Mouse (Mus musculus) liver, postnatal 0 days (tissue): ENCODE measurements around the gene Fbf1. TPM values are rescaled to one million over a fixed set of nuclear protein-coding genes. Genes with fewer than 3 reads are reported as not detected.
A peak's percentile ranks its signal among the peaks of the same experiment; 100 is the strongest.

Experiments
- ATAC-seq: fragments of 200-750 bp; cut with Nextera tagmentation; 2 replicates; pipeline ENCODE4 v1.8.0; 2017; ENCODE audit warnings: mild to moderate bottlenecking, moderate library complexity
- DNase-seq: peaks from one replicate; pipeline ENCODE4 v3.0.0-alpha.2; 2016
- H3K27ac ChIP-seq: fragments of 300-500 bp; sonication (generic); 2 replicates; pipeline ENCODE4 v1.5.1; 2014; ENCODE audit warnings: antibody characterized with exemption, moderate library complexity, mild to moderate bottlenecking, low read depth
- H3K27me3 ChIP-seq: fragments of 300-500 bp; sonication (generic); 2 replicates; pipeline ENCODE4 v1.6.1; 2014; ENCODE audit warnings: low read length, control low read depth, mixed read lengths; ENCODE audit not compliant: insufficient read depth
- H3K36me3 ChIP-seq: fragments of 300-500 bp; sonication (generic); replicated peaks from 2 replicates; pipeline ENCODE4 v1.6.1; 2014; ENCODE audit warnings: mild to moderate bottlenecking, control low read depth, low read length, moderate library complexity, mixed read lengths; ENCODE audit not compliant: insufficient read depth
- H3K4me1 ChIP-seq: fragments of 300-500 bp; sonication (generic); 2 replicates; pipeline ENCODE4 v1.6.1; 2014; ENCODE audit warnings: antibody characterized with exemption, mild to moderate bottlenecking, control low read depth; ENCODE audit not compliant: insufficient read depth
- H3K4me2 ChIP-seq: fragments of 300-500 bp; sonication (generic); 2 replicates; pipeline ENCODE4 v1.6.1; 2014; ENCODE audit warnings: low read depth, mild to moderate bottlenecking, low read length, moderate library complexity, mixed read lengths
- H3K4me3 ChIP-seq: fragments of 300-500 bp; sonication (generic); 2 replicates; pipeline ENCODE4 v1.5.1; 2014; ENCODE audit warnings: low read depth, low read length
- H3K9ac ChIP-seq: fragments of 300-500 bp; sonication (generic); replicated peaks from 2 replicates; pipeline ENCODE4 v1.6.1; 2014; ENCODE audit warnings: mild to moderate bottlenecking, moderate library complexity
- H3K9me3 ChIP-seq: fragments of 300-500 bp; sonication (generic); 2 replicates; pipeline ENCODE4 v1.6.1; 2016; ENCODE audit warnings: mild to moderate bottlenecking, control low read depth, low read length, mixed read lengths
- CTCF ChIP-seq: sonication (generic); IDR thresholded peaks from 2 replicates; pipeline ENCODE4 v1.5.1; 2016; ENCODE audit warnings: antibody characterized with exemption, low read depth
- EP300 ChIP-seq: IDR thresholded peaks from 2 replicates; pipeline ENCODE4 v1.6.1; 2016; ENCODE audit warnings: antibody characterized with exemption, low read depth, mild to moderate bottlenecking
- WGBS: fragments of 180-500 bp; shearing (Covaris S2); extraction: QIAGEN DNeasy Blood & Tissue Kit; methylation state at CpG from one replicate; pipeline ENCODE4 v1.1.7; 2014; ENCODE audit not compliant: insufficient replicate concordance; 5-methylcytosine and 5-hydroxymethylcytosine counted together
- polyA plus RNA-seq: library from polyadenylated mRNA; unstranded; fragments of >200 nt; fragmentation: Nextera tagmentation; extraction: Ambion mirVana; gene quantifications from 2 replicates; pipeline ENCODE4 v1.2.1, GENCODE M21; 2015

Gene Fbf1
- polyA plus RNA-seq, 1 experiment from 2014 or later = 2.3 TPM

DNA sequence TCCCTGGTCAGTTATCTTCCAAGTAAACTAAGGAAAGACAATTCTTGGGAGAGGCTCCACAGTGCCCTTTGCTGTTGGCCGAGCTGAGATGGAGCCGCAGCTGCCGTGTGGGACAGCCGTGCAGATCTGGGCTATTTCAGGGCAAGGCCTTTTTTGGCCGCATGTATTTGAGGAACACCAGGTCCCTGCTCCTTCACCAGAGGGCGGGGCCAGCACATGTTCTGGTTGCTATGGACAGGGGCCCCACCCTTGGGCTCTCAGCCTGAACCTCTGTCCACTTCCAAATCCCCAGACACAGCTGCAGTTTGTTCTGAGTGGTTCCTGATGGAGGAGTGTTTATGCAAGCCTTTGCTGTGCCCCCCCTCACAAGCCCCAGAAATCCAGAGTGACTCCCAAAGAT, 67.6 kb downstream of the Fbf1 start:
- Histone ChIP-seq H3K36me3 (no peaks in the 10 kb centered on the region), H3K4me3 (no peak overlapping the region), H3K9me3 (peaks cover 3% of the 10 kb centered on the region), H3K4me2 (no peak overlapping the region), H3K27me3 (no peaks in the 10 kb centered on the region), H3K9ac (no peak overlapping the region), H3K4me1 (peaks cover 45% of the 10 kb centered on the region), H3K27ac (no peak overlapping the region)
- DNase-seq (peak; percentile 53), ATAC-seq (peak; percentile 26; the same call in 1 of the 2 replicates)
- TF ChIP-seq CTCF (no peak), EP300 (no peak)
- 58% methylated on average over 6 of the region's 6 CpGs for WGBS

DNA sequence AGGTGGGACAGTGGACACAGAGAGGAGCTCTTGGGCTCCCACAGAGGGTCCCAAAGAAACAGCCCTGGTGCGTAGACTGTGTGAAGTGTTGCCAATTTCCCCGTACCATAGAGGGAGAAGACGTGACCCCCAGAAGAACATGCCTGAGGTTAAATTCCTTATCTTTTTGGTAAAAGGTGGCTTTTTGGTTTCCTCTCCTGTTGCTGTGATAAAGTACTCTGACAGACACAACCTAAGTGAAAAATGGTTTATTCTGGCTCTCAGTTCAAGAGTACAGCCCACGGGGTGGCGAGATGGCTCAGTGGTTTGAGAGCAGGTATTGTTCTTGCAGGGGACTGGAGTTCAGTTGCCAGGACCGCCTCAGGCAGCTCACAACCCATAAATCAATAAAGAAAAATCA, 68.5 kb downstream of the Fbf1 start:
- H3K4me1 ChIP-seq = peaks cover 43% of the 10 kb centered on the region
- H3K27ac ChIP-seq = peak overlapping the region; percentile 76
- WGBS = 59% methylated on average over 6 of the region's 6 CpGs
- TF ChIP-seq EP300 = no peak
- no peak for TF ChIP-seq CTCF
- 0 out of 2 replicates have a peak overlapping the region, but pooled peaks have one; percentile 5 for H3K9ac ChIP-seq
- H3K4me2 ChIP-seq = peak overlapping the region; percentile 8; the same call in 1 of the 2 replicates
- no peak for ATAC-seq
- no peak overlapping the region for H3K4me3 ChIP-seq
- H3K36me3 ChIP-seq = no peaks in the 10 kb centered on the region
- no peaks in the 10 kb centered on the region for H3K27me3 ChIP-seq
- DNase-seq = no peak
- H3K9me3 ChIP-seq = peaks cover 3% of the 10 kb centered on the region

DNA sequence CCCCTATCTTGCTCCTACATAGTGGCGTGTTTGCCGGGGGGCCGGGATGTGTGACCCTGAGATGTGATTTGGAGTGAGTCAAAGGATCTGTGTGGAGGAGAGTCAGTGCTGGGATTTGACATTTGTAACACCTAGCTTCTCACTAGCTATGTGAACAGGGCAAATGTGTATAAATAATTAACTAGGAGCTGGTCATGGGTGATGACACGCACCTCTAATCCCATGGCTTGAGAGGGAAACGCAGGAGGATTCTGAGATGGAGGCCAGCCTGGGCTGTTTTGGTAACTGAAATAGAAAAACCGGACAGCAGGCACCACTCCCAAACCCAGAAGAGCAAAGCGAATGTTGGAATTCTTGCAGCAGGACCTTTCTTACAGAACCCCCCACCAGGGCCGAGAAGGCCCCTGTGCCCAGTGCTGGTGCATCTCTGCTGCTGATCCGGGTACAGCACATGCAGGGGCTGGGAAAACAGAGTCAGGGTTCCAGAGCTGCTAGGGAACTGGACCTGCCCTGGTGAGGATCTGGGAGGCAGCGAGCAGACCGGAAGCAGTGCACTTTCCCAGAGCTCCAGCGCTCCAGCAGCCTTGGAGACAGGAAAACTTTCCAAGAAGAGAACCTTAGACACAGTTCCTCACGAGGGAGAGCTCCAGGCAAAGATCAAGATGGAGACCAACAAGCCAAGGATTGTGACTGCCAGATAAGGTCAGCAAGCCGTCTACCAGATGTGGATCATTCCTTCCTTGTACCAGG, 69.1 kb downstream of the Fbf1 start:
- no peak for DNase-seq
- no peaks in the 10 kb centered on the region for H3K27me3 ChIP-seq

DNA sequence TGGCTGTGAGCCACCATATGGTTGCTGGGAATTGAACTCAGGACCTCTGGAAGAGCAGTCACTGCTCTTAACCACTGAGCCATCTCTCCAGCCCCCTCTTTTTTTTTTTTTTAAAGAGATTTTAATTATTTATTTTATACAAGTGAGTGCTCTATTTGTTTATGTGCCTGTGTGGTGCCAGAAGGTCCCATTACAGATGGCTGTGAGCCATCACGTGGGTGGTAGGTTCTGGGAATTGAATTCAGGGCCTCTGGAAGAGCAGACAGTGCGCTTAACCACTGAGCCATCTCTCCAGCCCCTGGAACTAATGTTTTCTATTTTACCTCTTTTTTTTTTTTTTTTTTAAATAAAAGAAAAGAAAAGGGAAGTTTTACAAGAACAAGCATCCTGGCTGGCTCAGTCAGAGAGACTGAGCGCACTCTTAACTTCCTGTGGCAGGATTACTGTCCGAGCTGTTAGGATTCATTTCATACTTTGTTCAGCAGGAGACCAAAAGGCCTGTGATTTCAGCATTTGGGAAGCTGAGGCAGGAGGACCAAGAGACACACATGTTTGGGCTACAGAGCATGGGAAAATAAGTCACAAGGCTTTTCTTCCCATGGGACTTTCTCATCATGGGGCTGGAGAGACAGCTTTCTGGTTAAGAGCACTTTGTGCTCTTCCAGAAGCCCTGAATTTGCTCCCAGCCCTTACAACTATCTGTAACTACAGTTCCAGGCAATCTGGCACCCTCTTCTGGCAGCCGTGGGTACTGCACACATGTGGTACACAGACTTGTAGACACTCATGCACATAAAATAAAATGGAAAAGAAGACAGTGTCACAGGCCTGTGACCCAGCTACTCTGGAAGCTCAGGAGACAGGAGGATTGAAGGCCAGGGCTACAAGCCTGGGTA, 71.5 kb downstream of the Fbf1 start:
- Histone ChIP-seq H3K36me3 (no peaks in the 10 kb centered on the region), H3K4me1 (peaks cover 30% of the 10 kb centered on the region), H3K4me3 (no peak overlapping the region), H3K27ac (0 out of 2 replicates have a peak overlapping the region, but pooled peaks have one; percentile 24), H3K27me3 (no peaks in the 10 kb centered on the region), H3K9me3 (peaks cover 3% of the 10 kb centered on the region), H3K4me2 (no peak overlapping the region), H3K9ac (no peak overlapping the region)
- WGBS = 70% methylated on average over 5 of the region's 5 CpGs
- TF ChIP-seq EP300 (no peak), CTCF (peak; percentile 71)
- ATAC-seq = no peak
- DNase-seq = peak; percentile 75

More for the DNA sequence above, 69.1 kb downstream of the Fbf1 start:
- H3K4me1 ChIP-seq = peaks cover 40% of the 10 kb centered on the region
- 0 out of 2 replicates have a peak overlapping the region, but pooled peaks have one; percentile 5 for H3K9ac ChIP-seq
- no peaks in the 10 kb centered on the region for H3K36me3 ChIP-seq
- peak overlapping the region; percentile 76 for H3K27ac ChIP-seq
- TF ChIP-seq CTCF (no peak), EP300 (no peak)
- H3K4me3 ChIP-seq = no peak overlapping the region
- peak; percentile 65 for ATAC-seq
- 61% methylated on average over 14 of the region's 14 CpGs for WGBS
- H3K4me2 ChIP-seq = peak overlapping the region; percentile 8
- H3K9me3 ChIP-seq = peaks cover 3% of the 10 kb centered on the region

DNA sequence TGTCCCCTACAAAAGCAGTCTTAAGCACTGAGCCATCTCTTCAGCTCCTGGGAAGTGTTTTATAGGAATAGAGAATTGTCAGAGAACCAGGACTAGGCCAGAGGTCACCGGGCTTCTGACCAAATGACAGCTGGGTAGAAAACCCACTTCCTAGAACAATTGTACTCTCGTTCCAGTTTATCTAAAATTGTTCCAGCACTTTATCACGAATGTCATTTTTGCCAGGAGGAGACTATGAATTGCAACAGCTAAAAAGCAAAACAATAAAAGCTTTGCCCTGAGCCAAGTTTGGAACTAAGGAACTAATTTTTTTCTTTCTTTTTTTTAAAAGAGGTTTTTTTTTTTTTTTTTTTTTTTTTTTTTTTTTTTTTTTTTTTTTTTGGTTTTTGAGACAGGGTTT, 72.4 kb downstream of the Fbf1 start:
- DNase-seq = peak; percentile 33
- H3K9ac ChIP-seq = no peak overlapping the region
- 32% methylated on average over 3 of the region's 3 CpGs for WGBS
- peaks cover 3% of the 10 kb centered on the region for H3K9me3 ChIP-seq
- no peak overlapping the region for H3K4me2 ChIP-seq
- ATAC-seq = 0 out of 2 replicates have a peak, but pooled peaks have one; percentile 5
- H3K4me1 ChIP-seq = peaks cover 24% of the 10 kb centered on the region
- no peaks in the 10 kb centered on the region for H3K36me3 ChIP-seq
- H3K4me3 ChIP-seq = no peak overlapping the region
- no peaks in the 10 kb centered on the region for H3K27me3 ChIP-seq
- no peak overlapping the region for H3K27ac ChIP-seq
- no peak for TF ChIP-seq EP300
- no peak for TF ChIP-seq CTCF
